Mouse (Mus musculus) urinary bladder, postnatal 25 days (tissue): ENCODE results near the gene Aym1.
"Not testable (repeated sequence)": the region's sequence is repeated elsewhere in the genome, so short reads cannot be mapped to it uniquely, and the experiment has no call there.

Source experiments
- DNase-seq: peaks from one replicate; pipeline ENCODE4 v3.0.0; 2022; ENCODE audit warnings: low spot score

Gene Aym1

DNA sequence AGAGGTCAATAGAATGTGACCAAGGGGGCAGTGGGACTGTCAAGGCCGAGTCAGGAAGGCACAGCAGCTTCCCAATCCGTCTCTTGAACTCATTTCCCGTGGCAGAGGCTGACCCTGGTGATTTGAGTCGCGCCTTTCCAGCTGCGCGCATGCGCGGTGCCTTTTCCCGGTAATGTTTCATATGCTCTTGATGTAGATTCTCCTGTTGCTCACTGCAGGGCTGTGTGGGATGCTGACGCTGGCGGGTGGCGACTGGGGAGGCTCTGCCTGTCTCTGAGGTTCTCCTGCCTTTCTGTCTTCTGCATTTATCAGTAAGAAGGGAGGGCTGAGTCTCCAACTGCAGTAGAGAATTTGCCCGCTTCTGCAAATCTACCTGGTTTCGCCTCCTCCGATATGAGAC is 2.8 kb upstream of the Aym1 start:
- DNase-seq = no peak

DNA sequence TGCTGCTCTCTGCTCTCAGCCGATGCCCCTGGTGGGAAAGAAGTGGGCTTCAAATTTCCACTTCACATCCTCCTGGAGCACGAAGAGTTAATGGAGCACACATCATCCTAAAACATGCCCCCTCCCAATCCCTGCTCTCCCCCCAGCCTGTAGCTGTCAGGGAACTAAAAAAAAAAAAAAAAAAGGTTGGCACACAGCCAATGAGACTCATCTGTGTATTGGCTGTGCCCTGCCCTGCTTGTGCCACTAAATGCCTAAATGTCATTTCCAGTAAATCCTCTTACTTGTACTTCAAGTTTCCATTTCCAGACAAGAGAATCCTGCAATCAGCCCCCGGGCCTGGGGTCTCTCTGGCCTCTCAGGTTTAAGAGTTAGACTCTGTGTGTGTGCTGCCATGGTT is 562 bp downstream of the Aym1 start:
- no peak for DNase-seq

DNA sequence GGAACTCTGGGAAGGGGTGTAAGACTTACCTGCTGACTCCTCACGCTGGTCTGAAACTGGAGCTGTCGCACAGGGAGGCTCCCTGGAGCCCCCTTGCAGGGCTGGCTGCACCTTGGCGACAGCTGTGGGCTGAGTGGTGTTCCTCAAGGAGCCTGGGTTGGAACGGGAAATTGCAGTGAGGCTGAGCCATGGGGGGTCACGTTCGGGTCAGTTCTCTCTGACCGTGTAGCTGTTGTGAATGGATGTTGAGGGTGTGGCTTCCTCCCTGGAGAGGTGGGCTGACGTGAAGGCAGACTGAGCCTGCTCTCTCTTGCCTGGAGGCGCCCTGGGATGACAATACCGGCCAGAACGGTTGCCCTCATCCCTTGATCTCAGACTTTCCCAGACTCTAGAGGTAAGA is 1.7 kb downstream of the Aym1 start:
- no peak for DNase-seq

DNA sequence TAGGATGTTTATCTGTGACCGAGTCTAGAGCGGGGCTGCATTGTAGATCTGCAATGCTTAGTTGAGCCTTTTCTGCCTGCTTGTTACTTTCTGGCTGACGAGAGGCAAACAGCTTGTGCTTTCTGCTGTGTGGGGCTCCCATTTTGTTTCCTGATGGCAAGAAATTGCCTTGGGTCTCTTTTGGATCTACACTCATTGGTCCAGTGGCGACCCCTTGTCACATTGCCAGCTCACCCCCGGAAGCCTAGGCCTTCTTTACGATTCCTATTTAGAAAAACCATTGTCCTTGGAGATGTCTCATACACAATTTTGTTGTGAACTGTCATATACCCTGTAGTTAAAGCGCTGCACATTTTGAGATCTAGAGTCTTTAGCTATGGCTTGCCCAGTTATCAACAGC is 4.2 kb downstream of the Aym1 start:
- no peak for DNase-seq

DNA sequence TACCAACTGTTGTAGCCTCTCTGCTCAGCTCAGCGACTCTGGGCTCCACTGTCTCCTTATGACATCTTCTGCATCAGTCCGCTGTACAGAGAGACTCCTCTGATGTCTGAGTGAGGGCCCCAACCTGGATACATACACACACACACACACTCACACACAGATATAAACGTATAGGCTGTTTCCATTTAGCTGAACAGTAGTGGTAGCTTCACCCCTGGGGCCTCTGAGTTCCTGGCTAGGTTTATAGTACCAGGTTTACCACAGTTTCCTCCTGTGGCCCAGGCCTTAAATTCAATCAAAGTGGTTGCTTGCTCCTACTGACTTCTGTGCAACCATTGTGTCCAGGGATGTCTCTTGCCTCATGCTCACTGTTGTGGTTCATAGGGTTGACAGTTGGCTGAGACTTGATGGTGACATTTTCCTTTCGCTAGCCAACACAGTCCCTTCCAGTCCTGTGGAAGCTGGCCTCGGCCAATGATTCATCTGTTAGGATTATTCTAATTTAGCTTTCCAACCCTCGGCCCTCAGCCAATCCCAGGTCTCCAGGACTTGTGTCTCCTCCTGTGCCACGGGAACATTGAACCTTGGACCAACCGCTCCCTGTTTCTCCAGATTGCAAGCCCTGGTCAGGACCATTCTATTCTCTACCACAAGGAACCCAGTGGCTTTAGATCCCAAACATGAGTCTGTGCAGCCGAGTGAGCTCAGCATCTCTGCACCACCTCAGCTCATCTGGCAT is 5.3 kb downstream of the Aym1 start:
- no peak for DNase-seq

DNA sequence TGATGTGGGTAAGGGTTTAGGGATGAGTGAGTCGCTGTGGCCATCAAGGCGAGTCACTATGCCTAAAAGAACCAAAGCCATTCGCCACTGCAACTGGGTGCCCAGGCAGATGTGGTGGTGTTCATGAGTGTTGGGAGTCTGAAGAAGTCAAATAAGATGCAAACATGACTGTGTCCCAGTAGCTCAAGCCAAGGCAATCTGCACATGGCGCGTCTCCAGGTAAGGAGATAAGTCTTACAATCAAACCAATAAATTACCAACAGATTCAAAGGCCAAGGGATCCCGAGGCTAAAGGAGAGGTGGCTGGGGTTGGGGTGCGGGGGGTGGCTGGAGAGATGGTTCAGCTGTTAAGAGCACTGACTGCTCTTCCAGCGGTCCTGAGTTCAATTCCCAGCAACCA is 6.1 kb downstream of the Aym1 start:
- no peak for DNase-seq

DNA sequence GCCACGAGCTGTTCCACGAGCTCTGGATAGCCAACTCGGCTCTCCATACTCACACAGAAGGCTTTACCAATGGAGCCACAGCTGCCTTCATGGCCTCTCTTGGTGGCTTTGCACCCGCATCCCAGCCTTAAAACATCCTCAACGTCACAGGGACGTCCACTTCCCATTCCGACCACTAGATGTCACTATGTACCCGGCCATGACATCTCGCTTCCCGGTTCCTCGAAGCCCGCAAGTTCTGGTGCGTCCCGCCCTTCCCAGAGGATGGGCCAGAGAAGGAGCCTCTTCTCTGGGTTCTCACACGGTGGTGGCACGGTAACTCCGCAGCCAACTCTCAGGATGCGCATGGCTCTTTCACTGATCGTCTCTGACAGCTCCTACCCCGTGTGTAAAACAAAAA is 8.8 kb downstream of the Aym1 start:
- peak; percentile 70 for DNase-seq

DNA sequence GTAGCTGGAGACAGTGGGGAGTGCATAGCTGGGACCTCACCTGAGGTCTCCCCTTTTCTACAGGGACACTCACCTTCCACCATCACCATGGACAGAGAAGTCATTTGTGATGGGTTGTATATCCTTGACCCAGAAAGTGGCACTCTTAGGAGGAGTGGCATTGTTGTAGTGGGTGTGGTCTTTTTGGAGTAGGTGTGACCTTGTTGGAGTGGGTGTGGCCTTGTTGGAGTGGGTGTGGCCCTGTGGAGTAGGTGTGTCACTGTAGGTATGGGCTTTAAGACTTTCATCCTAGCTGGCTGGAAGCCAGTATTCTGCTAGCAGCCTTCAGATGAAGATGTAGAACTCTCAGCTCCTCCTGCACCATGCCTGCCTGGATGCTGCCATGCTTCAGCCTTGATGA is 10.6 kb downstream of the Aym1 start:
- not testable (repeated sequence) for DNase-seq

DNA sequence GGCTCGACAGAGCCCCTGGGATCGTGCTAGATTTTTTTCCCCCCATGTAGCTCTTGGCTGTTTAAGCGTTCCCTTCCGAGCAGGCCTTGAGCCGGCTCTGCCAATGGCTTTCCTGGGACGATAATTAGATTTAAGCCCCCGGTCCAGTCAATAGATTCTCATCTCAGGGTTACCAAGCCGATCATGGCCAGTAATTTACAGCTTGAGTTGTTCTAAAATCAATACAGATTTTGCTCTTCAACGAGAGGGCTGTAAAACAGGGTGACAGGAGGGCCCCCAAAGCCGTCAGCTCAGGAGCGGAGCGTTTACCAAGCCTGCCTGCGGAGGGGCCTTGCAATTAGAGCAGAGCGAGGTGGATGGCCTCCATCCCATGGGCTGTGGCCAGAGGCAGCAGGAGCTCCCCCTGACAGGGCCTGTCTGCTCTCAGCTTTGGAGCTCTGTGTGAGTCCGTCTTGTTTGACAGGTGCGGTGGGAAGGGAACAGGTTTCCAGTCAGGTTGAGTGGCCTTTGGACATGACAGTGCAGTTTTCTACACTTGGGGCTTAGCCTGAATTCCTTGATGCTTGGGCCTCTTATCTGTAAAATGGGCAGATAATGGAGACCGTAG is 12.3 kb downstream of the Aym1 start:
- no peak for DNase-seq

DNA sequence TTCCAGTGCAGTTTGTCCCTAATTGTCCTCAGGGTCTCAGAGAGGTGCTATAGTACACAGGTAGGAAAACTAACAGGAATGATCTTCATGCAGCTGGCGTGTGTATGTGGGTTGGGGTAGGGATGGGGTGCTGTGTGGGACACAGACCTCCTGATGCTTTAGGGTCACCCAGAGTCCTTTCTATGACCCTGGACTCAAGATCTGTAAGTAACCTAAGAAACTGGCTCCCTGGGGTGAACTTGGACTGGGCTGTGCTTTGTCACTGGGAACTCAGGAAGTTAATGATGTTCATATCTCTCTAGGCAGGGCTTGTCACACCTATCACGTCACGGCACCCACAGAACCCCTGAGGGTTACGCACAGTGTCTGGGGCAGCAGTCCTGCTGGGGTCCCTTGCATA is 15.4 kb downstream of the Aym1 start:
- DNase-seq = no peak

DNA sequence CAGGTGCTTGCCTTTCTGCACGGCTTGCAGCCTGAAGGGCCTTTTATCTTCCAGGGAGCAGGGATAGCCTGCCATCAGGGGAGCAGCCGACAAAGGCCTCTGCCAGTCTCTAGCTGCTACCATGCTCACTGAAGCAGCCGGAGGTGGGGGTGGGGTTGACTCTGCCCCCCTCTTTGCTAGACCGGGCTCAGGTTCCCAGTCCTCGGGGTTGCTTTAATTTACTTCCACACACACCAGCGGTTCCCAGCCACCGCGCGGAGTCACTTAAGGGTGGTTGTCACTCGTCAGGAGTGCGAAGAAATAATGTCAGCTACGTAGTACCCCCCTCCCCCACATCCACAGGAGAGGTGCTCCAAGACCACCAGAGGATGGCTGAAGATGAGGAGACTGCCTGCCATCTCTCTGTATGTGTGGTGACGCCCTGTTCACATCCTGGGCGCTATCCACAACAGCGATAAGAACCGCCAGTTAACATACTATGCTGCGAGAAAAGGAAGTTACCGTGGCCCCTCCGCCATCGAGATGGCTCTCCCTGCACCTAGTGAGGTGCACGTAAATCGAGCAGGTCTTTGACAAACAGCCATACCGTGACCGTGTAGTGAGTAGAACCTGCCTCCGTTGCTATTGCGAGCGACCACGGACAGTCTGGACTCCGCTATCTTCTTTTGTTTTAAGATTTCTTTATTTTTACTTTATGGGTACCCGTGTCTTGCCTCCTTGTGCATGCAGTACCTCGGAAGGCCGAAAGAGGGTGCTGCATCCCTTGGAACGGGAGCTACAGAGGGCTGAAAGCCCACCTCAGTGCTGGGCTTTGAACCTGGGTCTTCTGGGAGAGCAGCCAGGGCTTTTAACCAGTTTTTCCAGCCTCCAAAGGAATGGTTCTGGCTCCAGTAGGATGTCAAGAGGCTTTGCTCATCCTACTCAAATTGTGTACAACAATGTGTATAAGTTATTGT is 16.2 kb downstream of the Aym1 start:
- DNase-seq = peak; percentile 35

DNA sequence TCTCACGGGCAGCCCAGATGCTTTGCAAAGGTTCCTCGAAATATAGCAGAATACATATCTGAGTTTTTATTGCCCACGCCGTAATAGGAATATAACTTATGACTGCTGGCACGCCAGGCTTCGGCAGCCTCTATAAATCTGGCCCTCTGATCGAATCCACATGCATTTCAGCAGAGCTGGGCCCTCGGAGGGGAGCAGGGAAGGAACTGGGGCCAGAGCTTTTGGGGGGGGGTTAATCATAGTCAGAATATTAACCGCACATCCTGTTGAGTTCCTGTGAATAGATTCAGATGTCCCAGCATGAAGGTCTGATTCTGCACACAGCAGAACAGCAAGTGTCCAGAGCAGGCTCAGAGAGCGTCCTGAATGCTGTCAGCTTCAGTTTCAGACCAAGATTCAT is 17.2 kb downstream of the Aym1 start:
- DNase-seq = no peak

DNA sequence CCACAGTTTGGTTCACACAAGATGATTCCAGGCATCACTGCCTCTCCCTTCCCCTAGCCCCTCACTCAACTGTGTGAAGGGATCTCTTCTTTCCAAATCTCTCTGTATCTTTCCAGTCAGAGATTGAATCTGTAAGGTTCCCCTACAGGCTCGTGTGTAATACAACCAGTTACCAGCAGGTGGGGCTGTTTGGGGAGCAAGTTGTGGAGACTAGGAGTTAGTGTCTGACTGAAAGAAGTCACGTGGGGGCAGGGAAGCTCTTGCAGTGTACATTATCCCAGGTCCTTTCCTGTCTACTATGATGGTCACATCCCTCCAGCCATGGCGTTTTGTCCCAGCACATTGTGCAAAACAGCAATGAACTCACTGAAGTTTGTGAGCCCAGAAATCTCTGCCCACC is 18.7 kb downstream of the Aym1 start:
- DNase-seq = peak; percentile 55

DNA sequence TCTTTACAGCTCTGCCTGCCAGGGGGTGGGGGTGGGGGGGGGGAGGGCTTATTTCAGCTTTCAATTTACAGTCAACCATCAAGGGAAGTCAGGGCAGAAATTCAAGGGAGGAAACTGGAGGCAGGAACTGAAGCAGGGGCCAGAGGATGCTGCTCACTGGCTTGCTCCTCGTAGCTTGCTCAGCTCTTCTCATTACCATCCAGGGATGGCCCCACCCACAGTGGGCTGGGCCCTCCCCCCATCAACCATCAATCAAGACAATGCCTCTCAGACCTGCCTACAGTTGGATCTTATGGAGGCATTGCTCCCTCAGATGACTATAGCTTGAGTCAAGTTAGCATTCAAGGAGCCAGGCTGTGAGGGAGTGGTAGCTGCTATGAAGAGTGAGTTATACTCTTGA is 19.2 kb downstream of the Aym1 start:
- DNase-seq = no peak

DNA sequence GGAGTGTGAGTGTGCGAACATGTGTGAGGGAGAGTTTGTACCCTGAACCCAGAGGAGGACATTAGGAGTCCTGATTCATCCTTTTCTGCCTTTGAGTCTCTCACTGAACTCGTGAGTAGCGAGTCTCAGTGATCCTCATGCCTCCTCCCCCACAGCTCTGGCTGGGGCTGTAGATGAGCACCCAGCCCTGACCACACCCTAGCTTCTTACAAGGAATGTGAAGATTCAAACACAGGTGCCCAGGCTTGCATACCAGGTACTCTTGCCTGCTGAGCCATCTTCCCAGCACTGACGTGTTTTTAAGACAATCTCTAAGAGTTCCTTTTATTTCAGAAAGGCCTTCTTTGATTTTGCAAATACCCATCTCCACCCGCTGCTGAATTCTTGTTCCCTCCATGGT is 22.3 kb downstream of the Aym1 start:
- DNase-seq = no peak

DNA sequence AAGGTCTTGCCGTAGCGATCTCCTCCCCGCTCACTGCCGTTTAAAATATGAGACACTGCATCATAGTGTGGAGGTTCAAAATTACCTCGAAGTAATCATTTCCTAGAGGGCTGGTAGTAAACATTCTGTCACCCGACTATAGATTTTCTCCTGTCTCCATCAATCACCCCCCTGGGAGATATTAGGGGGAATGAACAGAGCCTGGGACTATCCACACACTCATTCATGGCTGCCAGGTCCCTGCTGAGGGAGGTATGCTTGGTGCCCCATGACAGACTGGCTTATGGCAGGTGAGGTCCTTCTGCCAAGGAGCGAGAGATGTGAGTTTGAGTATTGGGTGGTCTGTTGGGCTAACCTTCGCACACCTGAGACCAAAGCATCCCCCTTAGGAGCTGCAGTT is 23.5 kb downstream of the Aym1 start:
- no peak for DNase-seq

DNA sequence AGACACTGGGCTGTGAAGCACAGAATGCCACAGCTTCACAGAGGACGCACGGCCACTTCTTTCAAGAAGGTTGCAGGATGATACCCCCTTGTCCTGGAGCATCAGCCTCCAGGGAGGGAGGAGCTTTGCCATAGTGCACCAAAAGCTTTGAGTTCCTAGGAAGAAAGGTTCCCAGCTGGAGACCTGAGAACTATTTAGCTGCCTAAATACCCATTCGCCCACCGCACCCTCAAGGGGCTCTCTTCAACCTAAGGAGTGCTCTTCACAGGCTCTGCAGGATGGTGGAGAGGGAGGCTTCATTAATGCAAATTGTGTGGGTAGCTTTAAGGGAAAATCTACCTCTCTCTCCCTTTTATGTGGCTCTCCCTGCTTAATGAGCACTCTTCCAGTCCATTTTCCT is 25.5 kb downstream of the Aym1 start:
- no peak for DNase-seq

DNA sequence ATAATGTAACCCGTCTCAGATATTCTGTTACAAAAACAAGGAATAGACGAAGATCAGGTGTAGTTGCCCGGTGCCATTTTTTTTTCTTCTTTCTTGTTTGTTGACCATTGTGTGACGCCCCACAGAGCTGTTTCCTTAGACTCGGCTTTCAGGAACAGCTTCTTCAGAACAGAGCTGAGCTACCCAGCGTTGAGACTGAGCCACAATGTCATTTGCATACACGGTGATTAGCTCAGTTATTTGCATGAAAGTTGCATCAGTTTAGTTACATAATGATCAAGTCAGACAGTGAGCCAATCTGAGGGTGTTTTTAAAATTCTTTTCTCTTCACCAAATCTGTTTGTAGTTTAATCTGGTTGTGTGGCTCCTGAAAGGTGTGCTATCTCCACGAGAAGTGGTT is 36.7 kb downstream of the Aym1 start:
- DNase-seq = no peak

DNA sequence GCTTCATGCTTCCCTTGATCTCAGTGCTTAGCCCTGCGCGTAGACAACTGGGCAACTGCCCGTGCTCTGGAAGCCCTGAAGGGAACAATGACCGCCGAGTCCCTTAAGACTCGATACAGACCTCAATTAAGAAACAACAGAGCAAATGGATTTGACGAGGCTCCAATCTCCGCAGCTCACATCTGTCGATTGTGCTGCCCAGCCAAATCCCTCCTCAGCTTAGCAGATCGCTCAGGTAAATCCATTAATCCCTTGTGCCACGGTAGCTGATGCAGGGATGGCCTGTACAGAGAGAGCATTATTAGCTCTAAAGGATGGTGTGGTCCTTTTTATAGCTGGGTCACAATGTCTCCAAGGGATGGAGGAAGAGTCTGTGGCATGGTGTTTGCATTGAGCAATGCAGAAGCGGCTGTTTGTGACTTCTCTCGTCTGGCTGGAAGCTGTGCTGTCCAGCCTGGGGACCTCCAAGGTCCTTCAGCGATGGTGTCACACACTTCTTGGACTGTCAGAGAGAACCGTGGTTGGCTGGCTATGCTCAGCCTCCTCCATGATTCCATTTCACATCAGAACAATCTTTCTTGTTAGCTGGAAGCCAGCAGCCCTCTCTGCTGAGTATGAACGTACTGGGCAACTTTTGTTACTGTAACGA is 39.3 kb downstream of the Aym1 start:
- no peak for DNase-seq

DNA sequence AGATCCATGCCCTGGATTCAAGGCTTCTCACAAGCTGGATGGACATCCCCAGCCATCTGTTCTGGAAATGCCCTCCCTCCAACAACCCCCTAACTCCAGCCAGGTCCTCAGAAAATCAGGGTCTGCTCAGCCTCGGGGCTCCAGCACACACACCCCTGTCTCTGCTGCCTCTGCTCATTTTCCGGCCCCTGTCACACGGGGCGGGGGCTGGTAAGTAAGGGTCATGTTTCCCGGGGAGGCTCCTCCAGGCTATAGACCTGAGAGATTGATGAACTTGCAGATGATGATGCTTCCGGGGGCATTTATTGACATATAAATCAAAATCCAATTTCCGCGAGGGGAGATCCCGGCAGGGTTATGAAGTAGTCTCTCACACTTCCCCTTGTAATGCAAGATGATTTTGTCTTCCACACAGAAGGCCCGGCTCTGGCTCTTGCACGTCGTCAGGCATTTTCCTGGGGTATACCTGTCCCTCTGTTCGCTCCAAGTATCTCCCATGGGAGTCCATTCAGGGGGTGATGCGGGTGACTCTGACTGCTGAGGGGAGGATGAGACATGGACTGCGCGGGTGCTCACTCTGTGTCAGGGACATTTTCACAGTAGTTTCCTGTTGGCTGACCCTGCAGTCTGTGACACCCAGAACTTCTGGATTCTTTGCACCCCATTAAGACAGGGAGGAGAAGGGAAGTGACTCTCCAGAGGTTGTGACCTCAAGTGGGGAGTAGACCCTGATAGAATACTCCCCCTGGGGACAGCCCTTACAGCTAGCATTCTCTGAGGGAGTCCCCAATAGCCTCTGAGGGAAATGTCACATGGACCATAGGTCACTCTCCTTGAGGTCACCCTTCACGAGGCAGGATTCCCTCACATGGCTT is 40.6 kb downstream of the Aym1 start:
- DNase-seq = no peak

DNA sequence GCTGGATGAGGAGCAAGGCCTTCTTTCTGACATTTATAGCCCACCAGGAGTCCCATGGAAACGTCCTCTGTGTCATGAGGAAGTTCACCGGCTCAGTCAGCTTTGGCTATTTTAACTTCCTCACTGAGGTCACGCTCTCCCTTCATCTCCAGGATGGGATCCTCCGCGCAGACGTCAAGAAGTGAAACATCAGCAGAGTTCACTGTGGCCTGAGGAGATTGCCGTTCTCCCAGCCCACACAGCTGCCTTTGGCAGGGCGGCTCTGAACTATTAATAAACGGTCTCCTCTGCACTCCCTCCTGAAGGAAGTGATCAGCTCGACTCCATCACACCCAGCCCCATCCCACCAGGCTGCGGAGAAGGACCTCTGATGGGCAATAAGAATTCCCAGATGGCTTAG is 45.6 kb downstream of the Aym1 start:
- DNase-seq = no peak

DNA sequence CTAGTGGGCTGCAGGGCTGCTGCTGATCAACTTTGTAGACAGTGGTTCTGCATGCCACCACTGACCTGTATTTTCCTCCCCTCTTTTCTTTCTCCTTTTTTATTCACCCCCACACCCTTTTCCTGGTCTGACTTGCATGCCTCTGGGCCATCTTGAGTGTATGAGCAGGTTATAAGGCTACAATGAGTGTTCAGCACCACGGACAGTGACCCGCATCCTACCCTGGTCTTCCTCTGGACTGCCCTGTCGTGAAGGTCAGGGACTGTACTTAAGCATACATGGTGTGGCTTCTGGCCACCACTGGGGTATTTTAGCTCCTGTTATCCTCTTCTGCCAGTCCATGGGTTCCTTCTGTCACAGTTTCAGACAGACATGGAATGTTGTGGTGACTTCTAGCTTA is 50.3 kb downstream of the Aym1 start:
- peak; percentile 11 for DNase-seq
